Mouse (Mus musculus) stomach, postnatal 0 days (tissue): ENCODE results near the gene Kri1. TPM values are rescaled to one million over a fixed set of nuclear protein-coding genes. Genes with fewer than 3 reads are reported as not detected.
A peak's percentile ranks its signal among the peaks of the same experiment; 100 is the strongest.

ENCODE experiments used
- ATAC-seq: fragments of 200-750 bp; cut with Nextera tagmentation; 2 replicates; pipeline ENCODE4 v1.8.0; 2017; ENCODE audit not compliant: low FRiP score, low TSS enrichment
- DNase-seq: peaks from one replicate; pipeline ENCODE4 v3.0.0-alpha.2; 2016; ENCODE audit warnings: low spot score
- H3K27ac ChIP-seq: fragments of 300-500 bp; sonication (generic); replicated peaks from 2 replicates; pipeline ENCODE4 v1.5.1; 2014; ENCODE audit warnings: mild to moderate bottlenecking, control low read depth
- H3K27me3 ChIP-seq: fragments of 300-500 bp; sonication (generic); 2 replicates; pipeline ENCODE4 v1.6.1; 2014; ENCODE audit warnings: low read length; ENCODE audit not compliant: control insufficient read depth, insufficient read depth
- H3K36me3 ChIP-seq: fragments of 300-500 bp; sonication (generic); 2 replicates; pipeline ENCODE4 v1.6.1; 2014; ENCODE audit warnings: low read length, mixed read lengths; ENCODE audit not compliant: control insufficient read depth, insufficient read depth
- H3K4me1 ChIP-seq: fragments of 300-500 bp; sonication (generic); replicated peaks from 2 replicates; pipeline ENCODE4 v1.6.1; 2014; ENCODE audit warnings: antibody characterized with exemption; ENCODE audit not compliant: control insufficient read depth, insufficient read depth
- H3K4me2 ChIP-seq: fragments of 300-500 bp; sonication (generic); replicated peaks from 2 replicates; pipeline ENCODE4 v1.6.1; 2014; ENCODE audit warnings: low read depth, mild to moderate bottlenecking, control low read depth, moderate library complexity
- H3K4me3 ChIP-seq: fragments of 300-500 bp; sonication (generic); 2 replicates; pipeline ENCODE4 v1.5.1; 2014; ENCODE audit warnings: low read depth, low read length, control low read depth
- H3K9ac ChIP-seq: fragments of 300-500 bp; sonication (generic); 2 replicates; pipeline ENCODE4 v1.6.1; 2014; ENCODE audit warnings: mild to moderate bottlenecking, low read length, control low read depth, mixed read lengths
- H3K9me3 ChIP-seq: fragments of 300-500 bp; sonication (generic); 2 replicates; pipeline ENCODE4 v1.6.1; 2016; ENCODE audit warnings: low read length; ENCODE audit not compliant: control insufficient read depth
- CTCF ChIP-seq: IDR thresholded peaks from 2 replicates; pipeline ENCODE4 v1.5.1; 2016; ENCODE audit warnings: antibody characterized with exemption, low read depth, mild to moderate bottlenecking, moderate library complexity
- EP300 ChIP-seq: optimal IDR thresholded peaks from 2 replicates; pipeline ENCODE3; 2016; ENCODE audit warnings: antibody characterized with exemption
- WGBS: fragments of 180-500 bp; shearing (Covaris S2); extraction: QIAGEN DNeasy Blood & Tissue Kit; methylation state at CpG from one replicate; pipeline ENCODE4 v1.1.7; 2014; 5-methylcytosine and 5-hydroxymethylcytosine counted together
- polyA plus RNA-seq: library from polyadenylated mRNA; unstranded; fragments of >200 nt; fragmentation: Nextera tagmentation; extraction: Ambion mirVana; gene quantifications from 2 replicates; pipeline ENCODE4 v1.2.1, GENCODE M21; 2015

Gene Kri1
- polyA plus RNA-seq, 1 experiment from 2014 or later: 7.9 TPM

GRCm38 (mm10) chr9:21313394-21313793 is 25.6 kb upstream of the Kri1 start:
- DNase-seq: peak; percentile 89
- H3K36me3 ChIP-seq: no peaks in the 10 kb centered on the region

GRCm38 (mm10) chr9:21312134-21312533 is 24.4 kb upstream of the Kri1 start, which contains the start of gene Ap1m2:
TSS of gene Ap1m2 (minus strand) at chr9:21312337.
- Histone ChIP-seq H3K4me1 (no peaks in the 10 kb centered on the region), H3K27me3 (no peaks in the 10 kb centered on the region), H3K9me3 (no peaks in the 10 kb centered on the region), H3K9ac (peak within 1 kb of the TSS; percentile 63), H3K4me2 (peak within 1 kb of the TSS; percentile 49), H3K4me3 (peak within 1 kb of the TSS; percentile 49), H3K36me3 (no peaks in the 10 kb centered on the region; the same call in 1 of the 2 replicates), H3K27ac (peak within 1 kb of the TSS; percentile 74)
- DNase-seq (peak; percentile 87), ATAC-seq (peak; percentile 77)
- TF ChIP-seq EP300: no peak
- peak; percentile 68 for TF ChIP-seq CTCF
- whole genome bisulfite sequencing: 10% methylated on average over 30 of the region's 35 CpGs

More at GRCm38 (mm10) chr9:21313394-21313793, 25.6 kb upstream of the Kri1 start:
- WGBS: 8% methylated on average over 11 of the region's 11 CpGs
- Histone ChIP-seq H3K4me1 (no peaks in the 10 kb centered on the region), H3K9ac (no peak overlapping the region), H3K27me3 (no peaks in the 10 kb centered on the region), H3K4me3 (no peak overlapping the region), H3K4me2 (no peak overlapping the region), H3K9me3 (no peaks in the 10 kb centered on the region), H3K27ac (no peak overlapping the region)
- ATAC-seq: peak; percentile 75
- TF ChIP-seq EP300 (no peak), CTCF (peak; percentile 97)

- DNase-seq (no peak), ATAC-seq (peak; percentile 45)
- H3K4me2 ChIP-seq: peak overlapping the region; percentile 49
- TF ChIP-seq EP300: no peak
- no peak for TF ChIP-seq CTCF
- H3K9me3 ChIP-seq: no peaks in the 10 kb centered on the region
- H3K27me3 ChIP-seq: no peaks in the 10 kb centered on the region
- no peaks in the 10 kb centered on the region for H3K4me1 ChIP-seq
- H3K27ac ChIP-seq: peak overlapping the region; percentile 74
- 27% methylated on average over 7 of the region's 7 CpGs for WGBS
- H3K36me3 ChIP-seq: no peaks in the 10 kb centered on the region; the same call in 1 of the 2 replicates
- H3K4me3 ChIP-seq: peak overlapping the region; percentile 49
- peak overlapping the region; percentile 63 for H3K9ac ChIP-seq
These were observed 23.9 kb upstream of the Kri1 start for GRCm38 (mm10) chr9:21311695-21312094.

- ATAC-seq: no peak
- Histone ChIP-seq H3K36me3 (no peaks in the 10 kb centered on the region; the same call in 1 of the 2 replicates), H3K4me2 (no peak overlapping the region), H3K4me3 (no peak overlapping the region), H3K4me1 (no peaks in the 10 kb centered on the region), H3K9me3 (no peaks in the 10 kb centered on the region), H3K9ac (no peak overlapping the region), H3K27ac (no peak overlapping the region), H3K27me3 (no peaks in the 10 kb centered on the region)
- 70% methylated on average over 15 of the region's 15 CpGs for WGBS
- DNase-seq: no peak
- TF ChIP-seq EP300: no peak
- no peak for TF ChIP-seq CTCF
These were observed 21.5 kb upstream of the Kri1 start for GRCm38 (mm10) chr9:21309150-21309741.

- H3K36me3 ChIP-seq: no peaks in the 10 kb centered on the region; the same call in 1 of the 2 replicates
- TF ChIP-seq EP300 (no peak), CTCF (no peak)
- no peak for ATAC-seq
- no peak overlapping the region for H3K27ac ChIP-seq
- H3K4me3 ChIP-seq: no peak overlapping the region
- H3K9ac ChIP-seq: no peak overlapping the region
- no peaks in the 10 kb centered on the region for H3K4me1 ChIP-seq
- no peak for DNase-seq
- no peaks in the 10 kb centered on the region for H3K9me3 ChIP-seq
- 78% methylated on average over 7 of the region's 7 CpGs for WGBS
- no peak overlapping the region for H3K4me2 ChIP-seq
- H3K27me3 ChIP-seq: no peaks in the 10 kb centered on the region
These were observed 17.3 kb upstream of the Kri1 start for GRCm38 (mm10) chr9:21305065-21305464.

- TF ChIP-seq CTCF: no peak
- TF ChIP-seq EP300: no peak
- DNase-seq (no peak), ATAC-seq (0 out of 2 replicates have a peak, but pooled peaks have one; percentile 9)
- Histone ChIP-seq H3K4me3 (no peak overlapping the region), H3K27ac (no peak overlapping the region), H3K9me3 (no peaks in the 10 kb centered on the region), H3K9ac (no peak overlapping the region), H3K4me1 (no peaks in the 10 kb centered on the region), H3K36me3 (no peaks in the 10 kb centered on the region), H3K4me2 (no peak overlapping the region), H3K27me3 (no peaks in the 10 kb centered on the region)
- WGBS: 87% methylated on average over 10 of the region's 10 CpGs
These were observed 11.2 kb upstream of the Kri1 start for GRCm38 (mm10) chr9:21299014-21299413.
